Mouse (Mus musculus): ENCODE results near the gene Shroom1. TPM values are rescaled to one million over a fixed set of nuclear protein-coding genes. Genes with fewer than 3 reads are reported as not detected.

Shroom1 gene
- total RNA-seq, 2 experiments from 2014 or later = 0.38 to 0.59 TPM

DNA sequence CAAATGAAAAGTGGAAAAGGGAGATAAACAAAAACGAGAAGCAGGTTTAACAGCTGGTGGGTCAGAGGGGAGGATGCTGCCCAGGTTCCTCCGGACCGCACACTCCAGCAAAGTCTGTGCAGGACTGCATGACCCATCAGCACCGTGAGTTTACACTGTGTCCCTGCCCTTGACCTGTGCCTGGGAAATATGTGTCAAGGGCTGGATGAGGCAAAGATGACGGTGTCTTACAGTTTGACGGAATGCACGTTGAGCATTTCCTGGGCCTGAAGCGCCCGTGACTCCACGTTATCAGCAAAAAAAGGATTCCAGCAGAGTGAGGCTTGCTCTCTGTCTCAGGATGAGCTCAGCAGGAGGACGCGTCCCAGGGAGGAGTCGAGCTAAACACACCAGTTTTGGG, 11.4 kb upstream of the Shroom1 start:
- no peak for DNase-seq
- intact Hi-C loops (cut with DNase I) = no loop called here

- intact Hi-C loops (cut with DNase I) = no loop called here
- no peak for DNase-seq
Observed at GRCm38 (mm10) chr11:53446183-53446582, 10.8 kb upstream of the Shroom1 start.

DNA sequence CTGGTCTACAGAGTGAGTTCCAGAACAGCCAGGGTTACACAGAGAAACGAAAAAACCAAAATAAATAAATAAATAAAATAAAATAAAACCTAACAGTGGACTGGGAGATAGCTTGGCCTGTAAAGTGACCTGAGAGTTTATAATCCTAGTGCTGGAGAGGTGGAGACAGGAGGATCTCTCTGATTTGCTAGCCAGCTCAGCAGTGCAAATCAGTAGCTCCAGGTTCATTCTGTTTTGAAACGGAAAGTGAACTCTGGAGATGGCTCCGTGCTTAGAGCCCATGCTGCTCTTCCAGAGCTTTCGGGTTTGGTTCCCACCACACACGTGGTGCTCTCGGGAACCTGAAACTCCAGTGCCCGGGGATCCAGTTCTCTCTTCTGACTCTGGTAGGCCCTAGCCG, 9.0 kb upstream of the Shroom1 start:
- intact Hi-C loops (cut with DNase I) = no loop called here
- no peak for DNase-seq

- intact Hi-C loops (cut with DNase I) = no loop called here
- DNase-seq = peak; percentile 47
Observed at GRCm38 (mm10) chr11:53448529-53448928, 8.5 kb upstream of the Shroom1 start.

GRCm38 (mm10) chr11:53450070-53450705, 6.8 kb upstream of the Shroom1 start:
- DNase-seq = no peak
- intact Hi-C loops (cut with DNase I) = no loop called here

- intact Hi-C loops (cut with DNase I) = no loop called here
Observed at GRCm38 (mm10) chr11:53451361-53451760, 5.6 kb upstream of the Shroom1 start.

GRCm38 (mm10) chr11:53452396-53452795, 4.6 kb upstream of the Shroom1 start:
- intact Hi-C loops (cut with DNase I) = no loop called here
- no peak for DNase-seq

More at GRCm38 (mm10) chr11:53451361-53451760, 5.6 kb upstream of the Shroom1 start:
- DNase-seq = no peak

GRCm38 (mm10) chr11:53453031-53453430, 4.0 kb upstream of the Shroom1 start:
- DNase-seq = no peak
- intact Hi-C loops (cut with DNase I) = no loop called here

- intact Hi-C loops (cut with DNase I) = no loop called here
- DNase-seq = no peak
Observed at GRCm38 (mm10) chr11:53457372-53457954, 458 bp downstream of the Shroom1 start.

- intact Hi-C loops (cut with DNase I) = no loop called here
- DNase-seq = no peak
Observed at GRCm38 (mm10) chr11:53458996-53459395, 2.0 kb downstream of the Shroom1 start.

DNA sequence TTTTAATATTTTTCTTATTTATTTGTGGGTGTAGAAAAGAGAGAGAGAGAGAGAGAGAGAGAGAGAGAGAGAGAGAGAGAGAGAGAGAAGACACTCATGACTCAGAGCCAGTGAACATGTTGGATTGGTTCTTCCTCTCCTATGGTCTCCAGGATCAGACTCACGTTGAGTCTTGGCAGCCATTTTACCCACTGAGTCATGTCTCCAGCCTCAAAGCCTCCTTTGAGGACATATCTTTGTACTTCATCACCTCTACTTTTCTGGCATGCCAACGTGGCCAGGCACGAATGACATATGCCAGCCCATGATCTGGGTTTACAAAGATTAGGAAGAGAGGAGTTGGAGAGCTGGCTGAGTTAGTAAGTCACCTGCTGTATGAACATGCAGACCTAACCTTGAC, 3.2 kb downstream of the Shroom1 start:
- no peak for DNase-seq

DNA sequence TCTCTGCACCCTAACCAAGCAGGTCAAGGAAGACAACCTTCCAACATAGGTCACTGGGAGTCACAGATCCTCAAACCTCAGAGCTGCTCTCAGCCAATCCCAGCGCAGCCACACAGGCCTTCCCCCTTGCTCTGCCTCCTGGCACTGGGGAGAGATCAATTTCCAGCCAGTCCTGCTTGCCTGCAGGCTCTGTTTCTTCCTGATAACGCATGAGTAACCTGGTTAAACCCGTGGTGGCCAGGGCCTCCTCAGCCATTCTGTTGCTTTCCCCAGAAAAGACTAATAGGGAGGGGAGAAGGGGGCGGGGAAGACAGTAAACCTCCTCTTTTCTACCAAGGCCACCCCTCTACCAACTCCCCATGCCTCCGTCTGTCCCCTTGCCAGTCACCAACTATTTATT, 4.7 kb downstream of the Shroom1 start:
- intact Hi-C loops (cut with DNase I) = loop anchor here (10.0 kb wide), 1 partner anchor 273 kb away; no protein-coding TSS in a partner anchor
- DNase-seq = no peak

More for the DNA sequence above, 3.2 kb downstream of the Shroom1 start:
- intact Hi-C loops (cut with DNase I) = loop anchor here (10.0 kb wide), 1 partner anchor 275 kb away; no protein-coding TSS in a partner anchor

DNA sequence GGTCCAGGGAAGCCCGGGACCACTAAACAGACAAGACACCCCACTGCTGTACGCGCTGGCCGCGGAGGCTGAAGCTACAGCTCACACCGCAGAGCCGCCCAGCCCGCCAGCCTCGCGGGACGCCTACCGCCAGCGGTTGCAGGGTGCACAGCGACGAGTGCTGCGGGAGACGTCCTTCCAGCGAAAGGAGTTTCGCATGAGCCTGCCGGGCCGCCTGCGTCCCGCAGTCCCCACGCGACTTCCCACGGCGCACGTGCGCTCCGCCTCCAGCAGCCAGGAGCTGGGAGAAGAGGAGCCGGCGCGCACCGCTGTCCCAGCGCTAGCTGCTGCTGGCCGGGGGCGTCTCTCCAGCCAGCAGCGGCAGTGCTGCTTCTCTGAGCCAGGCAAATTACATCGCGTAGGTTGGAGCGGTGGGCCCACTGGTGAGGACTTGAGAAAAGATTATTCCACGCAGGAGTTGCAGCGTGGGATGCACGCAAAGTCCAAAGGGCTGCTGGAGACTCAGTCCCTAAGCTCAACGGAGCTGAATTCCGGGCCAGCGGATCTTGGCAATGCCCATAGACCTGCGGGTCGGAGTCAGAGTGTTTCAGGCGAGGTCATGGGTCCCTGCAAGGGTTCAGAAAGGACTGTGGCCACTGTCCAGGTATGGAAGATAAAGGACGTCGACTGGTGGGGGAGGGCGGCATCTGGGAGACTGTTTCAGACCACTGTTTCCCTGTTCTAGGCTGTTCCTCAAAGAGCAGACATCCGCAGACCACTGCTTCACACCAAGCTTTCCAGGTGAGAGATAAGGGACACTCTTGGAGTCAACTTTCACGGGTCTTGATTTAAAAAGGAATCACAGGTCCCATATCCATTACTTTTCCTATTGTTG, 6.8 kb downstream of the Shroom1 start:
- intact Hi-C loops (cut with DNase I) = loop anchor here (10.0 kb wide), 1 partner anchor 271 kb away; no protein-coding TSS in a partner anchor
- DNase-seq = no peak

GRCm38 (mm10) chr11:53466231-53466971, 9.4 kb downstream of the Shroom1 start:
- DNase-seq = peak; percentile 73 to 77
- intact Hi-C loops (cut with DNase I) = loop anchor here (10.0 kb wide), 1 partner anchor 268 kb away; no protein-coding TSS in a partner anchor

GRCm38 (mm10) chr11:53469294-53469967, 12.4 kb downstream of the Shroom1 start:
- no peak for DNase-seq
- intact Hi-C loops (cut with DNase I) = loop anchor here (10.0 kb wide), 1 partner anchor 265 kb away; no protein-coding TSS in a partner anchor

GRCm38 (mm10) chr11:53469968-53470695, 13.1 kb downstream of the Shroom1 start, which contains the start of gene Gm9837:
Gene Gm9837, minus strand, starts transcription at chr11:53470479.
- intact Hi-C loops (cut with DNase I) = loop anchor here (2.0 to 10.0 kb wide), 4 partner anchors 52 to 265 kb away; partner anchors contain the start of gene Kif3a
- DNase-seq = peak; percentile 85 to 88

GRCm38 (mm10) chr11:53472709-53473108, 15.7 kb downstream of the Shroom1 start:
- no peak for DNase-seq
- intact Hi-C loops (cut with DNase I) = loop anchor here (1.0 to 10.0 kb wide), 3 partner anchors 18 to 92 kb away; partner anchors contain the start of gene Kif3a

GRCm38 (mm10) chr11:53475620-53476019, 18.6 kb downstream of the Shroom1 start:
- intact Hi-C loops (cut with DNase I) = loop anchor here (10.0 kb wide), 1 partner anchor 89 kb away; the partner anchor contains the start of gene Kif3a
- no peak for DNase-seq

GRCm38 (mm10) chr11:53477833-53478232, 20.8 kb downstream of the Shroom1 start:
- DNase-seq = no peak
- intact Hi-C loops (cut with DNase I) = loop anchor here (10.0 kb wide), 1 partner anchor 87 kb away; the partner anchor contains the start of gene Kif3a
